Mouse (Mus musculus): ENCODE results near the gene Bco2. TPM values are rescaled to one million over a fixed set of nuclear protein-coding genes. Genes with fewer than 3 reads are reported as not detected.

Gene Bco2
- total RNA-seq, 1 experiment = 0.22 TPM

GRCm38 (mm10) chr9:50561145-50561917, 6.3 kb upstream of the Bco2 start, which contains the start of gene Tex12:
Gene Tex12 (minus strand): TSS chr9:50561325.
- H3K4me1 ChIP-seq (ENCODE audit: control insufficient read depth in 2 of 2, insufficient read depth in 2 of 2, low read length in 2 of 2, poor library complexity in 1 of 2) = 0 out of 4 replicates have a peak, but pooled peaks cover 0 to 3% of the 10 kb centered on the region in 2 experiments
- peak within 1 kb of the TSS; percentile 37; the same call in 1 of the 2 replicates for H3K9ac ChIP-seq (ENCODE audit: insufficient read depth, low read depth, low read length, poor library complexity, severe bottlenecking)
- no peaks in the 10 kb centered on the region for H3K9me3 ChIP-seq (ENCODE audit: control insufficient read depth, insufficient read depth, low read depth, low read length)
- TF ChIP-seq CHD2 (IDR thresholded peaks at IDR 0.05; ENCODE audit: low read depth, low read length) (peak; percentile 48; the same call in 1 of the 2 replicates), MAFK (IDR thresholded peaks at IDR 0.05; ENCODE audit: insufficient read depth, low read depth, low read length) (no peak), ZNF384 (IDR thresholded peaks at IDR 0.05; ENCODE audit: low read depth, low read length) (no peak)
- no peak within 1 kb of the TSS for H3K27ac ChIP-seq (ENCODE audit: insufficient read depth, low read depth, low read length, poor library complexity, severe bottlenecking)
- H3K36me3 ChIP-seq (ENCODE audit: control insufficient read depth, insufficient read depth, low read length, poor library complexity, severe bottlenecking) = no peaks in the 10 kb centered on the region
- peak within 1 kb of the TSS in 1 of 2 experiments; percentile 33; a peak in 1 of 4 replicates for H3K4me3 ChIP-seq (ENCODE audit: insufficient read depth in 1 of 2, low read depth in 1 of 2, low read length in 2 of 2, poor library complexity in 1 of 2, severe bottlenecking in 1 of 2)
- in situ Hi-C loops (cut with MboI; ENCODE audit: low sequenced_read_pairs in 2 of 2, unreplicated experiment in 2 of 2) = no loop called here
- DNase-seq (ENCODE audit: low read depth, low spot score) = peak; percentile 33

- H3K4me1 ChIP-seq (ENCODE audit: control insufficient read depth in 2 of 2, insufficient read depth in 2 of 2, low read length in 2 of 2, poor library complexity in 1 of 2) = peaks cover 4% of the 10 kb centered on the region in 2 experiments; a peak in 2 of 4 replicates
- H3K9me3 ChIP-seq (ENCODE audit: control insufficient read depth, insufficient read depth, low read depth, low read length) = no peaks in the 10 kb centered on the region
- no peak for DNase-seq (ENCODE audit: low read depth, low spot score)
- H3K27ac ChIP-seq (ENCODE audit: insufficient read depth, low read depth, low read length, poor library complexity, severe bottlenecking) = no peak within 1 kb of the TSS
- H3K36me3 ChIP-seq (ENCODE audit: control insufficient read depth, insufficient read depth, low read length, poor library complexity, severe bottlenecking) = no peaks in the 10 kb centered on the region
- in situ Hi-C loops (cut with MboI; ENCODE audit: low sequenced_read_pairs in 2 of 2, unreplicated experiment in 2 of 2) = no loop called here
- H3K4me3 ChIP-seq (ENCODE audit: insufficient read depth in 1 of 2, low read depth in 1 of 2, low read length in 2 of 2, poor library complexity in 1 of 2, severe bottlenecking in 1 of 2) = peak within 1 kb of the TSS in 1 of 2 experiments; percentile 26; a peak in 2 of 4 replicates
- H3K9ac ChIP-seq (ENCODE audit: insufficient read depth, low read depth, low read length, poor library complexity, severe bottlenecking) = no peak within 1 kb of the TSS
- TF ChIP-seq HCFC1 (IDR thresholded peaks at IDR 0.05; ENCODE audit: borderline replicate concordance, insufficient read depth, low read length) (no peak), CHD2 (IDR thresholded peaks at IDR 0.05; ENCODE audit: low read depth, low read length) (no peak), MAFK (IDR thresholded peaks at IDR 0.05; ENCODE audit: insufficient read depth, low read depth, low read length) (no peak), ZNF384 (IDR thresholded peaks at IDR 0.05; ENCODE audit: low read depth, low read length) (no peak), ZC3H11A (IDR thresholded peaks at IDR 0.05; ENCODE audit: borderline replicate concordance, low read depth, low read length) (no peak)
Observed at GRCm38 (mm10) chr9:50554241-50555093, 514 bp downstream of the Bco2 start, which contains the start of gene Il18. Gene Il18 (plus strand): TSS chr9:50554827.

GRCm38 (mm10) chr9:50553547-50553946, 1.4 kb downstream of the Bco2 start:
- peaks cover 4% of the 10 kb centered on the region in 2 experiments; a peak in 2 of 4 replicates for H3K4me1 ChIP-seq (ENCODE audit: control insufficient read depth in 2 of 2, insufficient read depth in 2 of 2, low read length in 2 of 2, poor library complexity in 1 of 2)
- no peak overlapping the region for H3K9ac ChIP-seq (ENCODE audit: insufficient read depth, low read depth, low read length, poor library complexity, severe bottlenecking)
- no peaks in the 10 kb centered on the region for H3K9me3 ChIP-seq (ENCODE audit: control insufficient read depth, insufficient read depth, low read depth, low read length)
- no peaks in the 10 kb centered on the region for H3K36me3 ChIP-seq (ENCODE audit: control insufficient read depth, insufficient read depth, low read length, poor library complexity, severe bottlenecking)
- DNase-seq (ENCODE audit: low read depth, low spot score) = no peak
- no peak overlapping the region for H3K27ac ChIP-seq (ENCODE audit: insufficient read depth, low read depth, low read length, poor library complexity, severe bottlenecking)
- in situ Hi-C loops (cut with MboI; ENCODE audit: low sequenced_read_pairs in 2 of 2, unreplicated experiment in 2 of 2) = no loop called here
- TF ChIP-seq ZC3H11A (IDR thresholded peaks at IDR 0.05; ENCODE audit: borderline replicate concordance, low read depth, low read length) = no peak
- TF ChIP-seq ZNF384 (IDR thresholded peaks at IDR 0.05; ENCODE audit: low read depth, low read length) = no peak
- no peak for TF ChIP-seq MAFK (IDR thresholded peaks at IDR 0.05; ENCODE audit: insufficient read depth, low read depth, low read length)
- TF ChIP-seq CHD2 (IDR thresholded peaks at IDR 0.05; ENCODE audit: low read depth, low read length) = no peak
- no peak for TF ChIP-seq HCFC1 (IDR thresholded peaks at IDR 0.05; ENCODE audit: borderline replicate concordance, insufficient read depth, low read length)
- H3K4me3 ChIP-seq (ENCODE audit: insufficient read depth in 1 of 2, low read depth in 1 of 2, low read length in 2 of 2, poor library complexity in 1 of 2, severe bottlenecking in 1 of 2) = no peak overlapping the region

- Histone ChIP-seq H3K36me3 (ENCODE audit: control insufficient read depth, insufficient read depth, low read length, poor library complexity, severe bottlenecking) (no peaks in the 10 kb centered on the region), H3K4me1 (ENCODE audit: control insufficient read depth in 2 of 2, insufficient read depth in 2 of 2, low read length in 2 of 2, poor library complexity in 1 of 2) (peaks cover 4% of the 10 kb centered on the region in 2 experiments; a peak in 2 of 4 replicates), H3K27ac (ENCODE audit: insufficient read depth, low read depth, low read length, poor library complexity, severe bottlenecking) (no peak overlapping the region), H3K4me3 (ENCODE audit: insufficient read depth in 1 of 2, low read depth in 1 of 2, low read length in 2 of 2, poor library complexity in 1 of 2, severe bottlenecking in 1 of 2) (no peak overlapping the region), H3K9ac (ENCODE audit: insufficient read depth, low read depth, low read length, poor library complexity, severe bottlenecking) (no peak overlapping the region), H3K9me3 (ENCODE audit: control insufficient read depth, insufficient read depth, low read depth, low read length) (no peaks in the 10 kb centered on the region)
- no peak for TF ChIP-seq ZNF384 (IDR thresholded peaks at IDR 0.05; ENCODE audit: low read depth, low read length)
- no peak for TF ChIP-seq HCFC1 (IDR thresholded peaks at IDR 0.05; ENCODE audit: borderline replicate concordance, insufficient read depth, low read length)
- no peak for TF ChIP-seq ZC3H11A (IDR thresholded peaks at IDR 0.05; ENCODE audit: borderline replicate concordance, low read depth, low read length)
- no peak for TF ChIP-seq MAFK (IDR thresholded peaks at IDR 0.05; ENCODE audit: insufficient read depth, low read depth, low read length)
- no peak for TF ChIP-seq CHD2 (IDR thresholded peaks at IDR 0.05; ENCODE audit: low read depth, low read length)
- no peak for DNase-seq (ENCODE audit: low read depth, low spot score)
- in situ Hi-C loops (cut with MboI; ENCODE audit: low sequenced_read_pairs in 2 of 2, unreplicated experiment in 2 of 2) = no loop called here
Observed at GRCm38 (mm10) chr9:50552206-50552605, 2.8 kb downstream of the Bco2 start.

All from ES-E14 (cell line).